Mouse (Mus musculus) neural tube, embryonic 11.5 days (tissue): Measurements from ENCODE around the gene Rufy1. TPM values are rescaled to one million over a fixed set of nuclear protein-coding genes. Genes with fewer than 3 reads are reported as not detected.
"Not testable (repeated sequence)": the region's sequence is repeated elsewhere in the genome, so short reads cannot be mapped to it uniquely, and the experiment has no call there.

ENCODE experiments used
- ATAC-seq: fragments of 200-750 bp; cut with Nextera tagmentation; 2 replicates; pipeline ENCODE4 v1.8.0; 2017; ENCODE audit warnings: moderate number of reproducible peaks, mild to moderate bottlenecking, moderate TSS enrichment, moderate library complexity; ENCODE audit not compliant: insufficient read depth, low FRiP score, low TSS enrichment
- DNase-seq: peaks from one replicate; pipeline ENCODE4 v3.0.0-alpha.2; 2015; ENCODE audit warnings: low spot score
- H3K27ac ChIP-seq: fragments of 300-500 bp; sonication (generic); 2 replicates; pipeline ENCODE4 v1.5.1; 2014; ENCODE audit warnings: low read depth, mild to moderate bottlenecking, low read length
- H3K27me3 ChIP-seq: fragments of 300-500 bp; sonication (generic); 2 replicates; pipeline ENCODE4 v1.6.1; 2014; ENCODE audit warnings: mild to moderate bottlenecking, low read length, mixed read lengths; ENCODE audit not compliant: control insufficient read depth, insufficient read depth
- H3K36me3 ChIP-seq: fragments of 300-500 bp; sonication (generic); 2 replicates; pipeline ENCODE4 v1.6.1; 2014; ENCODE audit warnings: mild to moderate bottlenecking, low read length, moderate library complexity, mixed read lengths; ENCODE audit not compliant: control insufficient read depth, insufficient read depth
- H3K4me1 ChIP-seq: fragments of 300-500 bp; sonication (generic); 2 replicates; pipeline ENCODE4 v1.6.1; 2014; ENCODE audit warnings: low read length, mixed read lengths; ENCODE audit not compliant: control insufficient read depth, insufficient read depth
- H3K4me2 ChIP-seq: fragments of 300-500 bp; sonication (generic); 2 replicates; pipeline ENCODE4 v1.6.1; 2014; ENCODE audit warnings: low read depth, mild to moderate bottlenecking, moderate library complexity
- H3K4me3 ChIP-seq: fragments of 300-500 bp; sonication (generic); 2 replicates; pipeline ENCODE4 v1.5.1; 2014; ENCODE audit warnings: low read depth, low read length
- H3K9ac ChIP-seq: fragments of 300-500 bp; sonication (generic); 2 replicates; pipeline ENCODE4 v1.6.1; 2014; ENCODE audit warnings: mild to moderate bottlenecking, low read length
- H3K9me3 ChIP-seq: fragments of 300-500 bp; sonication (generic); 2 replicates; pipeline ENCODE4 v1.6.1; 2016; ENCODE audit warnings: low read length; ENCODE audit not compliant: control insufficient read depth
- WGBS: fragments of 180-500 bp; shearing (Covaris S2); extraction: QIAGEN DNeasy Blood & Tissue Kit; methylation state at CpG from one replicate; pipeline ENCODE4 v1.1.7; 2014; 5-methylcytosine and 5-hydroxymethylcytosine counted together
- polyA plus RNA-seq: library from polyadenylated mRNA; unstranded; fragments of >200 nt; fragmentation: Nextera tagmentation; extraction: Ambion mirVana; gene quantifications from 2 replicates; pipeline ENCODE4 v1.2.1, GENCODE M21; 2014

Gene Rufy1
- polyA plus RNA-seq, 1 experiment from 2014 or later: 28.0 TPM

GRCm38 (mm10) chr11:50457111-50457911, 26.4 kb upstream of the Rufy1 start:
- Histone ChIP-seq H3K27me3 (no peaks in the 10 kb centered on the region), H3K36me3 (no peaks in the 10 kb centered on the region), H3K9ac (0 out of 2 replicates have a peak overlapping the region, but pooled peaks have one; percentile 15), H3K4me2 (peak overlapping the region; percentile 29), H3K4me1 (peaks cover 6% of the 10 kb centered on the region), H3K27ac (no peak overlapping the region), H3K4me3 (no peak overlapping the region), H3K9me3 (no peaks in the 10 kb centered on the region)
- DNase-seq (peak; percentile 48), ATAC-seq (no peak; the same call in 1 of the 2 replicates)
- 5% methylated on average over 26 of the region's 26 CpGs for WGBS

GRCm38 (mm10) chr11:50456455-50456854, 25.5 kb upstream of the Rufy1 start:
- H3K9ac ChIP-seq: no peak overlapping the region
- no peak overlapping the region for H3K27ac ChIP-seq
- ATAC-seq: no peak
- WGBS: 48% methylated on average over 7 of the region's 7 CpGs
- H3K4me2 ChIP-seq: no peak overlapping the region
- no peak for DNase-seq
- H3K4me3 ChIP-seq: no peak overlapping the region
- peaks cover 6% of the 10 kb centered on the region for H3K4me1 ChIP-seq
- no peaks in the 10 kb centered on the region for H3K27me3 ChIP-seq
- no peaks in the 10 kb centered on the region for H3K9me3 ChIP-seq
- H3K36me3 ChIP-seq: no peaks in the 10 kb centered on the region

- Histone ChIP-seq H3K4me2 (no peak overlapping the region), H3K4me1 (peaks cover 6% of the 10 kb centered on the region), H3K27me3 (no peaks in the 10 kb centered on the region), H3K4me3 (no peak overlapping the region), H3K27ac (no peak overlapping the region), H3K9me3 (no peaks in the 10 kb centered on the region), H3K36me3 (no peaks in the 10 kb centered on the region), H3K9ac (no peak overlapping the region)
- ATAC-seq: no peak
- WGBS: 67% methylated on average over 6 of the region's 6 CpGs
- DNase-seq: no peak
Measured at GRCm38 (mm10) chr11:50454934-50455333, 24.0 kb upstream of the Rufy1 start.

- no peak overlapping the region for H3K4me2 ChIP-seq
- DNase-seq (no peak), ATAC-seq (no peak)
- WGBS: 80% methylated on average over 9 of the region's 9 CpGs
- H3K4me1 ChIP-seq: no peaks in the 10 kb centered on the region
- no peaks in the 10 kb centered on the region for H3K27me3 ChIP-seq
- H3K9me3 ChIP-seq: no peaks in the 10 kb centered on the region
- no peak overlapping the region for H3K27ac ChIP-seq
- H3K36me3 ChIP-seq: no peaks in the 10 kb centered on the region
- H3K4me3 ChIP-seq: no peak overlapping the region
- H3K9ac ChIP-seq: no peak overlapping the region
Measured at GRCm38 (mm10) chr11:50450236-50450635, 19.3 kb upstream of the Rufy1 start.

- not testable (repeated sequence) for H3K27ac ChIP-seq, H3K4me2 ChIP-seq, H3K27me3 ChIP-seq, ATAC-seq, H3K4me3 ChIP-seq, H3K4me1 ChIP-seq, H3K36me3 ChIP-seq, DNase-seq, H3K9me3 ChIP-seq, H3K9ac ChIP-seq
- WGBS: 40% methylated on average over 8 of the region's 8 CpGs
Measured at GRCm38 (mm10) chr11:50448163-50448562, 17.2 kb upstream of the Rufy1 start.

- H3K9ac ChIP-seq: no peak overlapping the region
- H3K27me3 ChIP-seq: no peaks in the 10 kb centered on the region
- no peaks in the 10 kb centered on the region for H3K36me3 ChIP-seq
- no peaks in the 10 kb centered on the region for H3K9me3 ChIP-seq
- H3K4me3 ChIP-seq: no peak overlapping the region
- H3K4me1 ChIP-seq: no peaks in the 10 kb centered on the region
- no peak overlapping the region for H3K4me2 ChIP-seq
- no peak overlapping the region for H3K27ac ChIP-seq
- ATAC-seq: no peak
- no peak for DNase-seq
- 77% methylated on average over 5 of the region's 5 CpGs for WGBS
Measured at GRCm38 (mm10) chr11:50443259-50444065, 12.5 kb upstream of the Rufy1 start.

GRCm38 (mm10) chr11:50441637-50442036, 10.7 kb upstream of the Rufy1 start:
- ATAC-seq (no peak), DNase-seq (no peak)
- no peaks in the 10 kb centered on the region for H3K9me3 ChIP-seq
- H3K9ac ChIP-seq: no peak overlapping the region
- no peaks in the 10 kb centered on the region for H3K36me3 ChIP-seq
- H3K27me3 ChIP-seq: no peaks in the 10 kb centered on the region
- H3K4me2 ChIP-seq: no peak overlapping the region
- H3K4me1 ChIP-seq: no peaks in the 10 kb centered on the region
- WGBS: 71% methylated on average over 9 of the region's 9 CpGs
- no peak overlapping the region for H3K4me3 ChIP-seq
- no peak overlapping the region for H3K27ac ChIP-seq

- DNase-seq: no peak
- Histone ChIP-seq H3K36me3 (no peaks in the 10 kb centered on the region), H3K27ac (no peak overlapping the region), H3K4me3 (no peak overlapping the region), H3K4me1 (no peaks in the 10 kb centered on the region), H3K4me2 (no peak overlapping the region), H3K9ac (no peak overlapping the region), H3K27me3 (no peaks in the 10 kb centered on the region), H3K9me3 (no peaks in the 10 kb centered on the region)
- WGBS: 79% methylated on average over 6 of the region's 6 CpGs
- ATAC-seq: no peak
Measured at GRCm38 (mm10) chr11:50440691-50441090, 9.8 kb upstream of the Rufy1 start.
